Mouse (Mus musculus) G1E-ER4 (cell line): Measurements from ENCODE around the gene Cxcr3. TPM values are rescaled to one million over a fixed set of nuclear protein-coding genes. Genes with fewer than 3 reads are reported as not detected.

ENCODE experiments used
- GATA1 ChIP-seq: IDR thresholded peaks from one replicate; pipeline ENCODE4 v1.8.0; 2012; ENCODE audit warnings: low read length, inconsistent platforms
- polyA plus RNA-seq: library from polyadenylated mRNA; stranded (reverse); fragments of >175 nt; gene quantifications from 2 replicates; pipeline ENCODE4 v1.2.3, GENCODE M21; 2012

Gene Cxcr3
- polyA plus RNA-seq: not detected in 2 replicates

GRCm38 (mm10) chrX:101733828-101734319 is at the start of gene Cxcr3:
Gene Cxcr3 (minus strand): TSS chrX:101734269.
- no peak for TF ChIP-seq GATA1

GRCm38 (mm10) chrX:101772035-101772434 is 38.0 kb upstream of the Cxcr3 start:
- TF ChIP-seq GATA1: no peak

GRCm38 (mm10) chrX:101770307-101770706 is 36.2 kb upstream of the Cxcr3 start:
- TF ChIP-seq GATA1: no peak

- TF ChIP-seq GATA1: no peak
These were observed 35.4 kb upstream of the Cxcr3 start for GRCm38 (mm10) chrX:101769478-101769877.

GRCm38 (mm10) chrX:101767280-101767679 is 33.2 kb upstream of the Cxcr3 start:
- no peak for TF ChIP-seq GATA1

- no peak for TF ChIP-seq GATA1
These were observed 31.0 kb upstream of the Cxcr3 start for GRCm38 (mm10) chrX:101765111-101765510.

GRCm38 (mm10) chrX:101764621-101765020 is 30.6 kb upstream of the Cxcr3 start:
- no peak for TF ChIP-seq GATA1

- no peak for TF ChIP-seq GATA1
These were observed 20.4 kb upstream of the Cxcr3 start for GRCm38 (mm10) chrX:101754478-101754877.

GRCm38 (mm10) chrX:101750144-101750543 is 16.1 kb upstream of the Cxcr3 start:
- TF ChIP-seq GATA1: no peak

- no peak for TF ChIP-seq GATA1
These were observed 7.0 kb upstream of the Cxcr3 start for GRCm38 (mm10) chrX:101741064-101741433.

GRCm38 (mm10) chrX:101740335-101741063 is 6.4 kb upstream of the Cxcr3 start:
- no peak for TF ChIP-seq GATA1

GRCm38 (mm10) chrX:101737201-101737600 is 3.1 kb upstream of the Cxcr3 start:
- no peak for TF ChIP-seq GATA1

- TF ChIP-seq GATA1: no peak
These were observed 912 bp upstream of the Cxcr3 start for GRCm38 (mm10) chrX:101734981-101735380.

- TF ChIP-seq GATA1: no peak
These were observed 781 bp downstream of the Cxcr3 start for GRCm38 (mm10) chrX:101733288-101733687.

- no peak for TF ChIP-seq GATA1
These were observed 1.4 kb downstream of the Cxcr3 start for GRCm38 (mm10) chrX:101732644-101733043.

GRCm38 (mm10) chrX:101730010-101730409 is 4.1 kb downstream of the Cxcr3 start:
- no peak for TF ChIP-seq GATA1

GRCm38 (mm10) chrX:101720401-101720800 is 13.7 kb downstream of the Cxcr3 start:
- no peak for TF ChIP-seq GATA1
